Mouse (Mus musculus) stomach, postnatal 0 days (tissue): ENCODE measurements around the gene Rock2. TPM values are rescaled to one million over a fixed set of nuclear protein-coding genes. Genes with fewer than 3 reads are reported as not detected.
A peak's percentile ranks its signal among the peaks of the same experiment; 100 is the strongest.

ENCODE experiments used
- ATAC-seq: fragments of 200-750 bp; cut with Nextera tagmentation; 2 replicates; pipeline ENCODE4 v1.8.0; 2017; ENCODE audit not compliant: low FRiP score, low TSS enrichment
- DNase-seq: peaks from one replicate; pipeline ENCODE4 v3.0.0-alpha.2; 2016; ENCODE audit warnings: low spot score
- H3K27ac ChIP-seq: fragments of 300-500 bp; sonication (generic); replicated peaks from 2 replicates; pipeline ENCODE4 v1.5.1; 2014; ENCODE audit warnings: mild to moderate bottlenecking, control low read depth
- H3K27me3 ChIP-seq: fragments of 300-500 bp; sonication (generic); 2 replicates; pipeline ENCODE4 v1.6.1; 2014; ENCODE audit warnings: low read length; ENCODE audit not compliant: control insufficient read depth, insufficient read depth
- H3K36me3 ChIP-seq: fragments of 300-500 bp; sonication (generic); 2 replicates; pipeline ENCODE4 v1.6.1; 2014; ENCODE audit warnings: low read length, mixed read lengths; ENCODE audit not compliant: control insufficient read depth, insufficient read depth
- H3K4me1 ChIP-seq: fragments of 300-500 bp; sonication (generic); replicated peaks from 2 replicates; pipeline ENCODE4 v1.6.1; 2014; ENCODE audit warnings: antibody characterized with exemption; ENCODE audit not compliant: control insufficient read depth, insufficient read depth
- H3K4me2 ChIP-seq: fragments of 300-500 bp; sonication (generic); replicated peaks from 2 replicates; pipeline ENCODE4 v1.6.1; 2014; ENCODE audit warnings: low read depth, mild to moderate bottlenecking, control low read depth, moderate library complexity
- H3K4me3 ChIP-seq: fragments of 300-500 bp; sonication (generic); 2 replicates; pipeline ENCODE4 v1.5.1; 2014; ENCODE audit warnings: low read depth, low read length, control low read depth
- H3K9ac ChIP-seq: fragments of 300-500 bp; sonication (generic); 2 replicates; pipeline ENCODE4 v1.6.1; 2014; ENCODE audit warnings: mild to moderate bottlenecking, low read length, control low read depth, mixed read lengths
- H3K9me3 ChIP-seq: fragments of 300-500 bp; sonication (generic); 2 replicates; pipeline ENCODE4 v1.6.1; 2016; ENCODE audit warnings: low read length; ENCODE audit not compliant: control insufficient read depth
- CTCF ChIP-seq: IDR thresholded peaks from 2 replicates; pipeline ENCODE4 v1.5.1; 2016; ENCODE audit warnings: antibody characterized with exemption, low read depth, mild to moderate bottlenecking, moderate library complexity
- EP300 ChIP-seq: optimal IDR thresholded peaks from 2 replicates; pipeline ENCODE3; 2016; ENCODE audit warnings: antibody characterized with exemption
- WGBS: fragments of 180-500 bp; shearing (Covaris S2); extraction: QIAGEN DNeasy Blood & Tissue Kit; methylation state at CpG from one replicate; pipeline ENCODE4 v1.1.7; 2014; 5-methylcytosine and 5-hydroxymethylcytosine counted together
- polyA plus RNA-seq: library from polyadenylated mRNA; unstranded; fragments of >200 nt; fragmentation: Nextera tagmentation; extraction: Ambion mirVana; gene quantifications from 2 replicates; pipeline ENCODE4 v1.2.1, GENCODE M21; 2015

Rock2 gene
- polyA plus RNA-seq, 1 experiment from 2014 or later = 13.3 TPM

GRCm38 (mm10) chr12:16907953-16908648 lies 13.4 kb downstream of the Rock2 start:
- Histone ChIP-seq H3K9ac (no peak overlapping the region), H3K4me1 (no peaks in the 10 kb centered on the region), H3K4me2 (no peak overlapping the region), H3K4me3 (no peak overlapping the region), H3K27ac (no peak overlapping the region), H3K27me3 (no peaks in the 10 kb centered on the region), H3K36me3 (no peaks in the 10 kb centered on the region), H3K9me3 (no peaks in the 10 kb centered on the region)
- DNase-seq (no peak), ATAC-seq (no peak)
- peak; percentile 49 for TF ChIP-seq CTCF
- TF ChIP-seq EP300 = no peak
- WGBS = 89% methylated on average over 1 of the region's 1 CpGs

GRCm38 (mm10) chr12:16911524-16911923 lies 16.8 kb downstream of the Rock2 start:
- Histone ChIP-seq H3K27ac (no peak overlapping the region), H3K4me2 (no peak overlapping the region), H3K9me3 (no peaks in the 10 kb centered on the region), H3K27me3 (no peaks in the 10 kb centered on the region), H3K9ac (no peak overlapping the region), H3K4me1 (no peaks in the 10 kb centered on the region), H3K36me3 (no peaks in the 10 kb centered on the region), H3K4me3 (no peak overlapping the region)
- 66% methylated on average over 2 of the region's 3 CpGs for WGBS
- ATAC-seq = no peak
- TF ChIP-seq CTCF = no peak
- TF ChIP-seq EP300 = no peak
- no peak for DNase-seq

DNA sequence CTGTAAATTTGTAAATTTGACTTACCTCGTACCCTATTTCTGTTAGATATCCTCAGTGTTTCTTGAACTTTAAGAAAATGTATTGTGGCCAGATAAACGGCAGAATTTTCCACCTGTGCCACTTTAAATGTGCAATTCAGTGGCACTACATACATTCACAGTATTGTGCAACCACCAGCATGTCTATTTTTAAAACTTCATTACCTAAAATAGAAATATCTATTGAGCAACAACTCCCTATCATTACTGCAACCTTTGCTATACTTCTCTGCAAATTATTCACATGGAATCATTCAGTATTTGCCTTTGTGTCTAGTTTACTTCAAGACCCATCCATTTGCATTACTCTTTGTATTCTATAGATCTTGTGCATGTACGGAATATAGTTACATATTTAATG lies 17.9 kb downstream of the Rock2 start:
- no peak overlapping the region for H3K27ac ChIP-seq
- H3K36me3 ChIP-seq = no peaks in the 10 kb centered on the region
- ATAC-seq (no peak), DNase-seq (no peak)
- 83% methylated on average over 3 of the region's 3 CpGs for WGBS
- H3K9me3 ChIP-seq = no peaks in the 10 kb centered on the region
- no peak for TF ChIP-seq EP300
- TF ChIP-seq CTCF = no peak
- no peak overlapping the region for H3K9ac ChIP-seq
- no peaks in the 10 kb centered on the region for H3K4me1 ChIP-seq
- no peak overlapping the region for H3K4me3 ChIP-seq
- H3K27me3 ChIP-seq = no peaks in the 10 kb centered on the region
- H3K4me2 ChIP-seq = no peak overlapping the region

GRCm38 (mm10) chr12:16920186-16920860 lies 25.6 kb downstream of the Rock2 start:
- H3K9ac ChIP-seq = no peak overlapping the region
- no peaks in the 10 kb centered on the region for H3K27me3 ChIP-seq
- no peaks in the 10 kb centered on the region for H3K4me1 ChIP-seq
- no peak for TF ChIP-seq CTCF
- TF ChIP-seq EP300 = no peak
- peak; percentile 83 for ATAC-seq
- H3K4me2 ChIP-seq = no peak overlapping the region
- no peaks in the 10 kb centered on the region for H3K9me3 ChIP-seq
- DNase-seq = peak; percentile 18
- no peak overlapping the region for H3K27ac ChIP-seq
- no peaks in the 10 kb centered on the region for H3K36me3 ChIP-seq
- no peak overlapping the region for H3K4me3 ChIP-seq

- H3K4me3 ChIP-seq = no peak overlapping the region
- H3K9me3 ChIP-seq = no peaks in the 10 kb centered on the region
- H3K27me3 ChIP-seq = no peaks in the 10 kb centered on the region
- no peak overlapping the region for H3K27ac ChIP-seq
- H3K9ac ChIP-seq = no peak overlapping the region
- H3K36me3 ChIP-seq = no peaks in the 10 kb centered on the region; the same call in 1 of the 2 replicates
- TF ChIP-seq CTCF = no peak
- TF ChIP-seq EP300 = no peak
- ATAC-seq (no peak), DNase-seq (no peak)
- H3K4me1 ChIP-seq = no peaks in the 10 kb centered on the region
- no peak overlapping the region for H3K4me2 ChIP-seq
- WGBS = 71% methylated on average over 2 of the region's 2 CpGs
These were observed 33.2 kb downstream of the Rock2 start for GRCm38 (mm10) chr12:16927889-16928288.

DNA sequence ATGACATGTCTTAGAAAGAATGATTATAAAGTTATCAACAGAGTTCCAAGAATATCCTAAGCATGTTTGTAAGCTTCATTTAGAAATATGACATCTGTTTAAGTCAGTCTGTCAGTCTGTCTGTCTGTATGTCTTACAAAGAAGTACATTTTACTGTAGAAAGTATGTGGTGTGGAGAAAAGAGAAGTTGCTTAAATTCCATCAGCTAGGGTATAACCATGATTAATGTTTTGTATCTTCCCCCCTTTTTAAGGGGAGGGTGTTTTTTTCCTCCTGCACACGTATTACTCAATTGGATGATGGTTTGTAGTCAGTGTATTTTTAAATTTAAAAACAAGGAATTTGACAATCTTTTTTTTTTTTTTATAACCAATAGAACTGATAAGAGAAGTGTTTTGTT lies 39.7 kb downstream of the Rock2 start:
- Histone ChIP-seq H3K4me3 (no peak overlapping the region), H3K4me1 (no peaks in the 10 kb centered on the region), H3K9me3 (no peaks in the 10 kb centered on the region), H3K36me3 (peaks cover 3% of the 10 kb centered on the region; the same call in 1 of the 2 replicates), H3K27ac (no peak overlapping the region), H3K27me3 (no peaks in the 10 kb centered on the region), H3K9ac (no peak overlapping the region), H3K4me2 (no peak overlapping the region)
- 71% methylated on average over 1 of the region's 1 CpGs for WGBS
- no peak for TF ChIP-seq CTCF
- no peak for TF ChIP-seq EP300
- ATAC-seq (no peak), DNase-seq (no peak)
